Mouse (Mus musculus) megakaryocyte, embryonic 14.5 days (primary cell): Measurements from ENCODE around the gene Pltp. TPM values are rescaled to one million over a fixed set of nuclear protein-coding genes. Genes with fewer than 3 reads are reported as not detected.
"Not testable (repeated sequence)": the region's sequence is repeated elsewhere in the genome, so short reads cannot be mapped to it uniquely, and the experiment has no call there.

Experiments used
- H3K27me3 ChIP-seq: replicated peaks from 2 replicates; pipeline ENCODE3; 2012; ENCODE audit warnings: inconsistent platforms
- H3K36me3 ChIP-seq: replicated peaks from 2 replicates; pipeline ENCODE3; 2012; ENCODE audit warnings: low read length, inconsistent platforms, mixed read lengths
- H3K4me1 ChIP-seq: 2 replicates; pipeline ENCODE4 v1.6.1; 2012; ENCODE audit warnings: inconsistent platforms
- H3K4me3 ChIP-seq: replicated peaks from 2 replicates; pipeline ENCODE3; 2012; ENCODE audit warnings: moderate library complexity, mild to moderate bottlenecking, inconsistent platforms
- H3K9me3 ChIP-seq: 2 replicates; pipeline ENCODE4 v1.6.1; 2012; ENCODE audit warnings: inconsistent platforms
- FLI1 ChIP-seq: IDR thresholded peaks from 2 replicates; pipeline ENCODE4 v1.6.1; 2012; ENCODE audit warnings: low read length, inconsistent platforms, mixed read lengths
- GATA1 ChIP-seq: IDR thresholded peaks from 3 replicates; pipeline ENCODE4 v1.6.1; 2012; ENCODE audit warnings: mixed read lengths, low read length, inconsistent platforms, borderline replicate concordance
- polyA plus RNA-seq: library from polyadenylated mRNA; stranded (reverse); fragments of >175 nt; gene quantifications from 2 replicates; pipeline ENCODE4 v1.2.3, GENCODE M21; 2012; ENCODE audit warnings: low replicate concordance; ENCODE audit not compliant: insufficient read depth

Pltp gene
- polyA plus RNA-seq, 1 experiment, result 146 TPM

- Histone ChIP-seq H3K9me3 (no peaks in the 10 kb centered on the region), H3K27me3 (no peaks in the 10 kb centered on the region), H3K4me1 (peaks cover 35% of the 10 kb centered on the region), H3K4me3 (no peak overlapping the region), H3K36me3 (peaks cover 79% of the 10 kb centered on the region)
- TF ChIP-seq GATA1 (no peak), FLI1 (no peak)
Measured at GRCm38 (mm10) chr2:164817206-164817605, 40.3 kb downstream of the Pltp start.

GRCm38 (mm10) chr2:164815821-164816220 lies 41.7 kb downstream of the Pltp start:
- Histone ChIP-seq H3K9me3 (no peaks in the 10 kb centered on the region), H3K4me3 (peak overlapping the region; percentile 33), H3K36me3 (peaks cover 74% of the 10 kb centered on the region), H3K27me3 (no peaks in the 10 kb centered on the region), H3K4me1 (peaks cover 29% of the 10 kb centered on the region)
- TF ChIP-seq GATA1, result no peak
- TF ChIP-seq FLI1, result no peak

GRCm38 (mm10) chr2:164815348-164815747 lies 42.2 kb downstream of the Pltp start:
- no peak overlapping the region for H3K4me3 ChIP-seq
- H3K36me3 ChIP-seq, result peaks cover 74% of the 10 kb centered on the region
- no peaks in the 10 kb centered on the region for H3K27me3 ChIP-seq
- H3K4me1 ChIP-seq, result peaks cover 29% of the 10 kb centered on the region
- TF ChIP-seq GATA1 (no peak), FLI1 (no peak)
- H3K9me3 ChIP-seq, result no peaks in the 10 kb centered on the region

- TF ChIP-seq GATA1, result no peak
- no peak for TF ChIP-seq FLI1
- Histone ChIP-seq H3K27me3 (no peaks in the 10 kb centered on the region), H3K4me3 (no peak overlapping the region), H3K9me3 (no peaks in the 10 kb centered on the region), H3K36me3 (peaks cover 77% of the 10 kb centered on the region), H3K4me1 (peaks cover 26% of the 10 kb centered on the region)
Measured at GRCm38 (mm10) chr2:164813557-164813956, 44.0 kb downstream of the Pltp start.

GRCm38 (mm10) chr2:164806614-164807013 lies 50.9 kb downstream of the Pltp start:
- no peaks in the 10 kb centered on the region for H3K27me3 ChIP-seq
- H3K4me1 ChIP-seq, result peaks cover 51% of the 10 kb centered on the region
- no peaks in the 10 kb centered on the region for H3K9me3 ChIP-seq
- no peak for TF ChIP-seq FLI1
- no peak for TF ChIP-seq GATA1
- H3K36me3 ChIP-seq, result peaks cover 51% of the 10 kb centered on the region
- peak overlapping the region; percentile 72 for H3K4me3 ChIP-seq

GRCm38 (mm10) chr2:164805332-164805718 lies 52.2 kb downstream of the Pltp start:
- Histone ChIP-seq H3K4me3 (peak overlapping the region; percentile 98), H3K9me3 (no peaks in the 10 kb centered on the region), H3K4me1 (peaks cover 55% of the 10 kb centered on the region), H3K36me3 (peaks cover 54% of the 10 kb centered on the region), H3K27me3 (no peaks in the 10 kb centered on the region)
- TF ChIP-seq GATA1 (no peak), FLI1 (no peak)

GRCm38 (mm10) chr2:164804533-164805331 lies 52.8 kb downstream of the Pltp start, which contains the start of the genes Acot8 and Zswim3:
Gene Acot8, minus strand, starts transcription at chr2:164804882.
Gene Zswim3, plus strand, starts transcription at chr2:164805098.
- H3K4me3 ChIP-seq, result peak within 1 kb of the TSS; percentile 98
- peaks cover 54% of the 10 kb centered on the region for H3K36me3 ChIP-seq
- no peaks in the 10 kb centered on the region for H3K9me3 ChIP-seq
- H3K4me1 ChIP-seq, result peaks cover 56% of the 10 kb centered on the region
- peak; percentile 83; the same call in 1 of the 2 replicates for TF ChIP-seq FLI1
- TF ChIP-seq GATA1, result no peak
- no peaks in the 10 kb centered on the region for H3K27me3 ChIP-seq

- H3K4me3 ChIP-seq, result peak overlapping the region; percentile 98
- no peaks in the 10 kb centered on the region for H3K27me3 ChIP-seq
- H3K36me3 ChIP-seq, result peaks cover 54% of the 10 kb centered on the region
- TF ChIP-seq GATA1, result no peak
- TF ChIP-seq FLI1, result no peak
- H3K4me1 ChIP-seq, result peaks cover 59% of the 10 kb centered on the region
- H3K9me3 ChIP-seq, result no peaks in the 10 kb centered on the region
Measured at GRCm38 (mm10) chr2:164803921-164804313, 53.6 kb downstream of the Pltp start.

- peaks cover 49% of the 10 kb centered on the region for H3K36me3 ChIP-seq
- no peaks in the 10 kb centered on the region for H3K9me3 ChIP-seq
- no peak for TF ChIP-seq FLI1
- no peak for TF ChIP-seq GATA1
- no peaks in the 10 kb centered on the region for H3K27me3 ChIP-seq
- H3K4me1 ChIP-seq, result peaks cover 59% of the 10 kb centered on the region
- peak overlapping the region; percentile 98 for H3K4me3 ChIP-seq
Measured at GRCm38 (mm10) chr2:164803201-164803920, 54.1 kb downstream of the Pltp start.

GRCm38 (mm10) chr2:164800252-164801004 lies 57.1 kb downstream of the Pltp start:
- Histone ChIP-seq H3K36me3 (peaks cover 71% of the 10 kb centered on the region), H3K9me3 (no peaks in the 10 kb centered on the region), H3K27me3 (no peaks in the 10 kb centered on the region), H3K4me1 (peaks cover 36% of the 10 kb centered on the region), H3K4me3 (no peak overlapping the region)
- TF ChIP-seq FLI1, result no peak
- no peak for TF ChIP-seq GATA1

GRCm38 (mm10) chr2:164798554-164798953 lies 59.0 kb downstream of the Pltp start:
- H3K4me1 ChIP-seq, result peaks cover 36% of the 10 kb centered on the region
- H3K9me3 ChIP-seq, H3K27me3 ChIP-seq, H3K4me3 ChIP-seq: not testable (repeated sequence)
- peaks cover 88% of the 10 kb centered on the region for H3K36me3 ChIP-seq
